Mouse (Mus musculus): ENCODE measurements at regions not wholly inside any gene's neighbourhood (a gene's known extent, or its start where the extent isn't known, plus 50 kb on each side); places are given as distances from the start of the nearest gene placed in this dataset.
"Not testable (repeated sequence)": the region's sequence is repeated elsewhere in the genome, so short reads cannot be mapped to it uniquely, and the experiment has no call there.

DNA sequence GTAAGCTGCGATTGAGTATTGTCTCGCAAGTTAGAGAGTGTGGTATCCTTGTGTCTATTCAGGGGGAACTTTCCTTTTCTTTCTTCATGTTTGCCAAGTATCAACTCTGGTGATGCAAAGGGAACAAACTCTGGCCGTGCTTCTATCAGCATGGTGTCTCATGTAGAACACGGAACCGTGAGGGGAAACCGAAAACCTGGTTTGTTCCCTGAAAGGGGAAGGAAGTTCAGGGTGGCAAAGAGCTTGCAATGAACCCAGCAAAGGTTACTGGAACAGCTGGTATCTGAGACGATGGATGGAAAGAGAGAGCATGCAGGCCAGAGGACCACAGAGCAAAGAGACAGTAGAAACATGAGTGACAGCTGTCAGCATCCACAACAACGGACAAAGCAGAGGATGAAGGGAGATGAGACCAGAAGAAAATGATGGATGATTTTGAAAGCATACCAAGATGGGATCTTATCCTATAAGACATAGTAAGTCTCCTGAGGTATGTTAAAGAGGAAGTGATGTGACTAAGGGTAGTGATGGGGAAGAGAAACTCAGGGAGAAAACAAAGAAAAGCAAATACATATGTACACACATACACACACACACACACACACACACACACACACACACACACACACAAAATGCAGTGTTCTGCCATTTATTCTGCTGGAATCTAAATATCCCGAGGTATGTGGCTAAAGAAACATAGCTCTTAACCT is 199.8 kb upstream of the Peli2 start:
- no peak for DNase-seq (ENCODE audit: extremely low spot score in 1 of 2, low spot score in 1 of 2)

DNA sequence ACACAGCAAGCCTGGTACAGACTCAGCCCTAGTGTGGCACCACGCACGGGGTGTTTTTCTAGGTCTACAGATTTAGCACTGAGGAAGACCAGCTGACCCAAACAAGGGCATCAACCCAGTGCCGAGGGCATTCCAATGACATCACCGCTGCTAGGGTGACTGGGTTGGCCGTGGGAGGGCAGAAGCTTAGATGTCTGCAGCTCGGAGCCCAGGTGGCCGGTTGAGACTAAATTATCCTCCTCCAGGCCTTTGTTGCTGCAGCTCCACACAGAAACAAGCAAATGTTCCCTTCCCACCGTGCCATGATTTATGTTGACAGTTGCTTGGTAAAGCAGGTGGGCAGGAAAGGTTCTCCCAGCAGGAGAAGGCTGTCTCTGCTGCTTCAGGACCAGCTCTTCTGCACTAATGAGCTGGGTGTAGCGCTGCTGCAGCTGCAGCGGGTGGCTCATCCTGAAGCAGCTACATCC is 198.8 kb upstream of the Peli2 start:
- DNase-seq (ENCODE audit: extremely low spot score in 1 of 2, low spot score in 1 of 2) = no peak

- DNase-seq (ENCODE audit: extremely low spot score in 1 of 2, low spot score in 1 of 2) = no peak
These were observed 194.2 kb upstream of the Peli2 start for GRCm38 (mm10) chr14:47926416-47926815.

DNA sequence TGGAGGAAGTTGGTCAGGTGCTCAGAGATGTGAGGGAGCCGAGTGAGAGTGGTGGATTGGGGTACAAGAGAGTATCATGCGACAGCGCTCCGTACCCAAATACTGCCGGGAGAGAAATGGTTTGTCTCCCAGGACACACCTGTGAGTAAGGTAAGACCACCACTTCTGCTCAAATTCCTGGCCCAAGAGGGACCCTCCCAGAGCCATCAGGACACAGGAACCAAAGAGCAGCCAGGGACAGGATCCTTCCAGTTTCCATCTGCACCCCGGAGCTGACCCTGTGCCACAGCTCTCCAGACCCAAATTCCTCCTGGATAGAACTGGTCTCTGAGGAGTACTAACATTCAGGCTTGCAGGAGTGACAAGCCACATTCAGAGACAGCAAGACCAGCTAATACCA is 185.2 kb upstream of the Peli2 start:
- DNase-seq (ENCODE audit: extremely low spot score in 1 of 2, low spot score in 1 of 2) = no peak

DNA sequence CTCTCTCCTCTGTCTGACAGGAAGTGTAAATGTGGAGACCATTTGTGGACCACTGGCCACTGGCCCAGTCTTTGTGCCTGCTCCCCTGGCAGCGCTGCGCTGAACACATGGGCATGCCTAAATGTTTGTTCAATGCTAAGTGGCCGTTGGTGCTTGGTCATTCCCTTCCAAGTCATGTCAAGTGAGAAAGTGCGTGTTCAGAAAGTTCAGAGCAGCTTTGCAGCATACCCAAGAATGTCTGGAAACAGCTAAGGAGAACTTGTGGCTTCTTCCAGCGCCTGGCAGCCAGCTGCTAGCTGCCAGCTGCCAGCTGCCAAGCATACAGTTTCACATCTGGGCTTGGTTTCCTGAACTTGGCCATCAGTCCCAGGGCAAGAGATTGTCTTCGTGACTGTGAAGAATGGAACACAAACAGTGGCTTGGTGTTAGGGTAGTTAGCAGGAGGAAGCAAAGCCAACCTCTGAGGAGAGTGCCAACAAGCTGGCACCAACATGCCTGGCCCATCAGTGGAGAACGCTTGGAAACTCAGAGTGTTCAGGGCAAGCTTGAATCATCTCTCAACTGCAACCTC is 183.5 kb upstream of the Peli2 start:
- peak in 1 of 2 experiments; percentile 7 for DNase-seq (ENCODE audit: extremely low spot score in 1 of 2, low spot score in 1 of 2)

DNA sequence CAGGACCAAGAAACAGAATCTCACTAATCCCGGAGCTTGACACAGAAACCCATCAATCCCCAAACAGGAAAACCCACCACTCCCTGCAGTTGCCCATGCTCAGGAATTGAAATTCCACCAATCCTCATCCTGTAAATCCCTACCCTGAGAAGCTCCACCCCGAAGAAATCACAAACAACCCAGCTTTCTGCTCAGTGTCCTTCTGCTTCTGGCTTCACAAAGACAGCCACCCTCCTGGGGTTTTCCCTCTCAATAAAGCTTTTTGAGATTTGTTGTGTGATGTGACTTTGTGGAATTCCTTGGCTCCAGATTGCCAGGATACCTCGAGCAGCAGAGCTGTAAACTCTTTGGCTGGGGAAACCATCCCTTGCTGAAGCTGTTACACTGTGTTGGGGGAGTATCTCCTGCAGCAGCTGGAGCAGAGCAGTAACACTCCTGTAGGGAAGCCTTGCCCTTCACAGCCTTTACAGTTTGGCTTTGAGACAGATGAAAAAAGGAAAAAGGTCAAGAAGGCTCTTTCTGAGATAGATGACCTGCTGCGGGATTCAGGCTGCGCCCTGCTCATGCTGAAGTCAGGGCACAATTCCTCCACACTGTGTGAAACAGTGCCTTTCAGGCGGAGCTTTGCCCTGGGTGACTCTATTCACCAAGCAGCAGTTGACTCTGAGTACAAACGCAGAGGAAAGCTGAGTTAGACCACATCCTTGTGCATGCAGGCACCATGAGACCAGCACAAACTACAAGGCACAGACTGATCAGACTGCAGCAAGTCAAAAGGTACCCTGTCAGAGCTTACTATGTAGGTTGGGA is 180.6 kb upstream of the Peli2 start:
- no peak for DNase-seq (ENCODE audit: extremely low spot score in 1 of 2, low spot score in 1 of 2)

- no peak for DNase-seq (ENCODE audit: extremely low spot score in 1 of 2, low spot score in 1 of 2)
These were observed 178.0 kb upstream of the Peli2 start for GRCm38 (mm10) chr14:47942671-47943070.

GRCm38 (mm10) chr14:47944595-47944994 is 176.0 kb upstream of the Peli2 start:
- no peak for DNase-seq (ENCODE audit: extremely low spot score in 1 of 2, low spot score in 1 of 2)

DNA sequence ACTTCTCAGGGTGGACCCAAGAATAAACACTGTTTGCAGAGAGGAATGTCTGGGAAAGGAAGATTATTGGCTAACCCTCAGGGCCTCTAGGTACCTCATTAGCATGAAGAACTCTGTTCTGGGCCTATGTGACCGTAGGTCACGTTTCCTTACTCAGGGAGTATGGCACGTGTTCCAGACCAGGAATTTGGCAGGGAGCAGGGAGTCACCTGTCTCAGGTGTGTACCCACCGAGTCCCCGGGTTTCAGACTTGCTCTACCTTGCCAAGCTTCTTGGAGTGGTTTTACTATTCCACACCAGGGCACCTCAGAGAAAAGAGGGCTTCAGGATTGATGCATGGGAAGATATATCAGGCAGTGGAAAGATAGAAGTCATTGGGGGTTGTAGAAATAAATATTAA is 169.6 kb upstream of the Peli2 start:
- no peak for DNase-seq (ENCODE audit: extremely low spot score in 1 of 2, low spot score in 1 of 2)

DNA sequence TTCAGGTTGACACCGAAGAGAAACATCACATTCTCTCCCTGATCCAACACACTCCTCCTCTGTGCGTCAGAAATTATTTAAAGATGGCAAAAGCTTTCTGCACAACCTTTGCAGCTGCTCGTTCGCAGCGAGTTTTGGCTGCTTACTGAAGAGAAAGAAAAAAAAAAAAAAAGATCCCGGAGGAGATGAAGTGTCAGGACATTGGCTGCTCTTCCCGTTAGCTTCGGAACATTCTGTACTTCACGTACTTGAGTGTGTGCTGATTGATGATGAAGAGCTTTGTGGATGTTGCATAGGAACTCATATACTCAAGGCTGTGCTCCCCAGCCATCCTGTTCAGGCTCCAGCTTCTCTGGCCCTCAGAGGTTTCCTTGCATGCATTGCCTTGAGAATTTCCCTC is 162.5 kb upstream of the Peli2 start:
- DNase-seq (ENCODE audit: extremely low spot score in 1 of 2, low spot score in 1 of 2) = peak in 1 of 2 experiments; percentile 3

- DNase-seq (ENCODE audit: extremely low spot score in 1 of 2, low spot score in 1 of 2) = peak in 1 of 2 experiments; percentile 2
These were observed 161.0 kb upstream of the Peli2 start for GRCm38 (mm10) chr14:47959366-47960280.

- not testable (repeated sequence) for DNase-seq (ENCODE audit: extremely low spot score in 1 of 2, low spot score in 1 of 2)
These were observed 155.8 kb upstream of the Peli2 start for GRCm38 (mm10) chr14:47964806-47965205.

GRCm38 (mm10) chr14:47969871-47970270 is 150.8 kb upstream of the Peli2 start:
- DNase-seq (ENCODE audit: extremely low spot score in 1 of 2, low spot score in 1 of 2) = no peak

GRCm38 (mm10) chr14:47973161-47973560 is 147.5 kb upstream of the Peli2 start:
- DNase-seq (ENCODE audit: extremely low spot score in 1 of 2, low spot score in 1 of 2) = not testable (repeated sequence)

- DNase-seq (ENCODE audit: extremely low spot score in 1 of 2, low spot score in 1 of 2) = peak in 1 of 2 experiments; percentile 32
These were observed 137.5 kb upstream of the Peli2 start for GRCm38 (mm10) chr14:47982993-47983740.

DNA sequence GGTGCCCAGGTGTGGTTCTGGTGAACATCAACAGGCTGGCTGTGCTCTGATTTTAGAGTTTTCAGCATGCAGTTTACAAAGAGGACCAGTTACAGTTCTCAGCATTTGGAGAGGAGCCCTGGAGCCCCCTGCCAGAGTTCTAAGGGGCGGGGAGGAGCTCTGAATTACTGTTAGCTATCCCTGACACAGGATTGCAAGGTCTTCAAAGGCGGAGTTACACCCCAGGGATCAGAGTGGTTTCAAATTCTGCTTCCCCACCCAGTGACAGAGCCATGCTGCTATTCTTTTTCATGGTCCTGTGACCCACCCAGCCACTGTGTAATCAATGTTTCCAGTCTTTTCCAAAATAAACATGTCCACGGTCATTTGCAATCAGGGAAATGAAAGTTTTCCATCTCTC is 134.1 kb upstream of the Peli2 start:
- DNase-seq (ENCODE audit: extremely low spot score in 1 of 2, low spot score in 1 of 2) = no peak

DNA sequence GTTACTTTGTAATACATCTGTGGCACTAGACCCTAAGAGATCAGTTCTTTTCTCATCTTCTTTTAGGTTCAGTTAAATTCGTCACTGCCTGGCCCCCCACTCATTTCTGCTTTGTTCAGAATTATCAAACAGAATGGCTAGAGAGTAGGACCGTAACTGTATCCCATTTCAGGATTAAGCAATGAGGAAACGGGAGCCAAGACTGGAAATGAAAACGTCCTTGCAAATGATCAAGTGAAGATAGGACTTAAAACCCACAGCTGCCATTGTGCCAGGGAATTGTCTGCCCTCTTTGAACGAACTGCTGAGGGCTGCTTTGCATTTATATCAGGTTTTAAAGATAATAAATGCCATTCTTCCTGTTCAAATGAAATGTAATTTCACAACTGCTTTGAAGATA is 133.7 kb upstream of the Peli2 start:
- no peak for DNase-seq (ENCODE audit: extremely low spot score in 1 of 2, low spot score in 1 of 2)

GRCm38 (mm10) chr14:47987392-47988075 is 133.1 kb upstream of the Peli2 start:
- peak in 1 of 2 experiments; percentile 6 for DNase-seq (ENCODE audit: extremely low spot score in 1 of 2, low spot score in 1 of 2)

GRCm38 (mm10) chr14:47988131-47988530 is 132.5 kb upstream of the Peli2 start:
- DNase-seq (ENCODE audit: extremely low spot score in 1 of 2, low spot score in 1 of 2) = no peak
